Comparison of ENCODE assay signal across 9 mouse cellular contexts in the genomic region with DNA sequence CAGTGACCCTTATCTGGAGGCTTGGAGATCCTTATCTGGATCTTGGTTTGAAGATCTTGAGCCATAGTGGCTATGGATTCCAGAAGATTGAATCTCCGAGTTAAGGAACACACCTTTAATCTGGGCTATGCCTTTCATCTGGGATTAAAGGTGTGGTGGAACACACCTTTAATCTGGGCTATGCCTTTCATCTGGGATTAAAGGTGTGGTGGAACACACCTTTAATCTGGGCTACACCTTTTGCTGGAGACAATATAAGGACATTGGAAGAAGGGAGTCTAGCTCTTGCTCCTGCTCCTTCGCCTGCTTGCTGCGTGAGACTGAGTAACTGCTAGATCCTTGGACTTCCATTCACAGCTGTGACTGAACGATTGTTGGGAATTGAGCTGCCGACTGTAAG. TPM values are rescaled to one million over a fixed set of nuclear protein-coding genes. Genes with fewer than 3 reads are reported as not detected.
DNase-seq lines count a peak whose midpoint lies in the region; ATAC-seq and TF ChIP-seq lines count a peak whose summit lies in the region.
"Not testable (repeated sequence)": the region's sequence is repeated elsewhere in the genome, so short reads cannot be mapped to it uniquely, and the experiment has no call there.
"Had no signal": no experiment of that assay in that cellular context is flagged by ENCODE, and none has a peak within 500 bp of the region (broad histone marks: within the 10 kb centered on the region; RNA-seq: fewer than 3 reads in every experiment).

A gene (plus strand): TSS at position 301 of the 400 bp plus-strand sequence.

- 90% methylated on average over 1 of the region's 5 CpGs for WGBS in heart, embryonic 13.5 days
- WGBS in heart, postnatal 0 days: no CpG with 5 or more reads among the region's 5 CpGs

- not testable (repeated sequence) for H3K27ac ChIP-seq in heart, embryonic 13.5 days (replicated peaks); heart, postnatal 0 days (ENCODE audit: low read depth)

- H3K9me3 ChIP-seq in heart, embryonic 13.5 days; heart, postnatal 0 days (replicated peaks; ENCODE audit: control insufficient read depth, low read length): not testable (repeated sequence)

- not testable (repeated sequence) for H3K9ac ChIP-seq in heart, embryonic 13.5 days; heart, postnatal 0 days (replicated peaks; ENCODE audit: low read depth, low read length)

- not testable (repeated sequence) for H3K4me3 ChIP-seq in heart, embryonic 13.5 days; heart, postnatal 0 days (ENCODE audit: low read depth, low read length)

- intact Hi-C loops in gastrocnemius, postnatal 36 days (cut with DNase I); heart, postnatal 36 days (cut with DNase I): not testable (repeated sequence)

- H3K4me2 ChIP-seq in heart, embryonic 13.5 days; heart, postnatal 0 days (ENCODE audit: low read depth, low read length): not testable (repeated sequence)

- not testable (repeated sequence) for TF ChIP-seq CTCF in heart, postnatal 0 days (IDR thresholded peaks at IDR 0.05; ENCODE audit: low read depth)

- not testable (repeated sequence) for ATAC-seq in heart, embryonic 13.5 days (ENCODE audit: extremely low read depth, insufficient number of reproducible peaks, low FRiP score, low TSS enrichment); heart, postnatal 0 days (ENCODE audit: insufficient read depth, low read depth)

- peaks cover 22% of the 10 kb centered on the region for H3K4me1 ChIP-seq in heart, embryonic 13.5 days
- peaks cover 14% of the 10 kb centered on the region for H3K4me1 ChIP-seq in heart, postnatal 0 days (ENCODE audit: control insufficient read depth, insufficient read depth)

- H3K27me3 ChIP-seq in heart, embryonic 13.5 days (replicated peaks); heart, postnatal 0 days (ENCODE audit: control insufficient read depth, insufficient read depth, low read length): not testable (repeated sequence)

- H3K36me3 ChIP-seq in heart, embryonic 13.5 days; heart, postnatal 0 days (replicated peaks; ENCODE audit: control insufficient read depth, insufficient read depth, low read length): not testable (repeated sequence)

- DNase-seq in gastrocnemius, adult 8-10 months (ENCODE audit: low spot score in 2 of 2); gastrocnemius, postnatal 36 days; heart, adult 8-10 months (ENCODE audit: low spot score); heart, postnatal 0 days (ENCODE audit: low spot score); heart, postnatal 36 days: not testable (repeated sequence)

- TF ChIP-seq EP300 in heart, postnatal 0 days (IDR thresholded peaks at IDR 0.05; ENCODE audit: low read depth): not testable (repeated sequence)

RNA-seq across cellular contexts. Expression of the gene that starts here (rescaled TPM):
- total RNA-seq in gastrocnemius, adult 8-10 months (2022): 10 to 100 TPM; 53.4 to 71.3 (median 60.7) TPM
- 10 to 100 TPM; 39.0 to 40.1 TPM for total RNA-seq in gastrocnemius, postnatal 36 days (2021)
- total RNA-seq in heart, adult 8-10 months (2022): 10 to 100 TPM; 25.5 to 40.5 (median 31.9) TPM
- polyA plus RNA-seq in heart, embryonic 13.5 days (2015; fragmentation: Nextera tagmentation; extraction: Ambion mirVana): 32.2 and 35.2 TPM in 2 replicates
- total RNA-seq in heart, postnatal 0 days (2014; rRNA removed; ENCODE audit: low replicate concordance): 69.2 and 71.9 TPM in 2 replicates
- polyA plus RNA-seq in heart, postnatal 0 days (2015; fragmentation: Nextera tagmentation; extraction: Ambion mirVana): 41.8 and 50.6 TPM in 2 replicates
- 10 to 100 TPM; 29.2 to 31.0 TPM for total RNA-seq in heart, postnatal 36 days (2021)
- total RNA-seq: G1E; hematopoietic stem cell, adult 5-6 weeks had no signal
- polyA plus RNA-seq: CD4-positive, CD25-positive, alpha-beta regulatory T cell, adult 4 months; G1E had no signal
